Mouse (Mus musculus) CD4-positive, CD25-positive, alpha-beta regulatory T cell, adult 2 months (primary cell): ENCODE results near the gene Sar1b.

Experiments used
- DNase-seq: peaks from one replicate; pipeline ENCODE4 v3.0.0-alpha.2; 2012; ENCODE audit warnings: low read depth, low spot score

Sar1b gene

DNA sequence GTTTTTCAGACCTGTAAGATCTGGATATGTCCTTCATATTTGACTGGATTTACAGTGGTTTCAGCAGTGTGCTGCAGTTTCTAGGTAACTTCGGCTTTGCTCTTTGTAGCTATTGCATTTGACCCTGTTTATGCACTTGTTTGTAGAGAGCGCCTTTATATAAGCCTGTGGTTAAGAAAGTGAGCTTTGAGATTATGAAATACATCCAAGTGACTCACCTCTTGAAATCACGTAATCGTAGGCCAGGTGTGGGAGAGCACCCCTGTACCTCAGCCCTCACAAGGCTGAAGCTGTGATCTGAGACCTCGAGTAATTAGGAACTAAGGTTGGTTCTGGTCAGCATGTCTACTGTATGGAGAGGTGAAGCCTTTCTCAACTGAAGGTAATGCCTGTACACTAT lies 14.0 kb downstream of the Sar1b start:
- no peak for DNase-seq

DNA sequence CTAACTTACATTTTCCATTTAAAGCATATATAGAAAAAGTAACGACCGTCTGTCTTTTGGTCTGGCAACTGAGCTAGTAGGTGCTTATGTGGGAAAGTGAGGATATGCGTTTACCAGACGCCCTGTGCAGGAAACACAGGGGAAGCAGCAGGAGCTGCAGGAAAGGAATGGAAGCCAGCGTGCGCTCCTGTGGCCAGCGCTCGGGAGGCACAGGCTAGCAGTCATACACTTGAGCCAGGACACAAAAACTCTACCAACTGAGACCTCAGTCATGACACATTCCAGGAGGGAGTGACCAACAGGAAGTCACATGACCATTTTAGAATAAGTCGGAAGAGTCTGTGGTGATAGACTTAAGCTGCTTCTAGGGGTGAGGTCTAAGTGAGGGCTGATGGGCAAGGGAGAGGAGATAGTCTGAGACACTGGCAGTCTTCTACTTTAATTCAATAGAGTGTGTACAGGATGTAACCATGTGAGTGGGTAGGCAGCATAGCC lies 17.3 kb downstream of the Sar1b start:
- DNase-seq, result no peak

DNA sequence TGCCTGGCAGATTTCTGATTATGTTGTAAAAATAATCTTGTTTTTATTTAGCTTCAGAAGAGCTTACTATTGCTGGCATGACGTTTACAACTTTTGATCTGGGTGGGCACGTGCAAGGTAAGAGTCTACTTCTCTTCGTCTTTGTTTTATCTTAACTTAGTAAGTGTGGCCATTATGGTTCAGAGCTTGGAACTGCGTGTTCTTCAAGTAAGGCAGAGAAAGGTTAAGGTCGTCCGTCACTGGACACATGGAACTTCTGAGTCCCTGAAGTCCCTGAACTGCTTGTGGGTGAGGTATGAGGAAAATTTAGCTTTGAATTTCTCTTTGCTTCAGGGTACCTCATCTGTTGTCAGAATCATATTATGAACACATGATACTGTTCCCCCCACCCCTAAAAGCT lies 19.2 kb downstream of the Sar1b start:
- DNase-seq, result no peak

- peak; percentile 68 for DNase-seq
Observed at GRCm38 (mm10) chr11:51785926-51786325, 22.4 kb downstream of the Sar1b start.

GRCm38 (mm10) chr11:51789735-51790134 lies 26.2 kb downstream of the Sar1b start:
- peak; percentile 23 for DNase-seq

DNA sequence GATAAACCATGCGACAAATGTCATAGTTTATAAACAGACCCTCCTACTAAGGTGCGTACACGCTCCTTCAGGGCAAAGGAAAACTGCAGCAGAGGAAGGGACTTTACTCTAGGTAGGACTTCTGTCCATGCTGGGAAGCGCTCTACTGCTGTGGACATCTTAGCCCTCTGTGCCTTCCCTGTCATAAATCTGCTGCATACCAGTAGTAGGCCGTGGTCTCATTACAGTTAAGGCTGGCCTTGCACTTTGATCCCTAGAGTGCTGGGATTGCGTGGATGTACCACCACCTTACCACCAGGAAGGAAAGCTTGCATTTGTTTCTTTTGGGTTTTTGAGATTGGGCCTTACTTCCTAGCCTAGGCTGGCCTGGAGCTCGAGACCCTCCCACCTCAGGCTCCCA lies 27.2 kb downstream of the Sar1b start:
- no peak for DNase-seq

DNA sequence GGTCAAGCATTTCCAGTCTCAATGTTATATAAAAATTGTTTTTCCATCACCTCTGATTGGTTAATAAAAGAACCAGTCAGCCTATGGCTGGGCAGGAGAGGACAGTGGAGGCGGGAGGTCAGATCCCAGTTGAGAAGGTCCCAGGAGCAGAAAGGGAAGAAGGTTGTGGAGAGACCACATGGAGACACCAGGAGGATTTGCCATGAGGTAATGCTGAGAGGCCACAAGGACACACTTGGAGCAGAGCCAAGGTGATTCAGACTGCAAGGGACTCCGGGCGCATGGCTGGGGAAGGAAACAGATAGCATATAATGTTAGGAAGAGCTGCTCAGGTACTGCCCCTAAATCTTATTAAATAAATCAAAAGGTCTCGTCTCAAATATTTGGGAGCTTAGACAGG lies 32.8 kb downstream of the Sar1b start:
- no peak for DNase-seq

DNA sequence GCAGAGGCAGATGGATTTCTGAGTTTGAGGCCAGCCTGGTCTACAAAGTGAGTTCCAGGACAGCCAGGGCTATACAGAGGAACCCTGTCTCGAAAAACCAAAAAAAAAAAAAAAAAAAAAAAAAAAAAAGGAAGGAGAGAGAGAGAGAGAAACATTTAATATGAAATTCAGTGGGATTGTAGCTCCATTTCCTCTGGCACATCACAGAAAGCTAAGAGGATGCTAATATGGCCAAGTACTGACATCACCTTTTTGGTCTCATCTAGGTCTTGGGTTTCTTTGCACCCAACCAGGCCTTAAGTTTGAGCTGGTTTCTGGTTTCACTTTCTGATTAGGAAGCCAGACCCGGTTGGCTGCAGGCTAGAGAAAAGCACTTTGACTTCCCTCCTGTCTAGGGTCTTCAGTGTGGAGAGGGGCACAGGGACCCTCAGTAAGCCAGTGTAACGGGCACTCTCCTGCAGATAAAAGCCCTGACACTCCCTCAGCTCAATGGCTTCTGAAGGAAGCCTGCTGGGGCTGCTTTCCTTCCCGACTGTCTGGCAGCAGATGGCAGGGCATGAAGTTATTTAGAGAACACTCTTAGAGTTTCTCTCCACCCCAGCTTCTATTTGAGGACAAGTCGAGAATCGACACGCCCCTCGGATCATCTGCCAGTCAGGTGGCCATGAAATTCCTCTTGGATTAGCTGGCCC lies 37.3 kb downstream of the Sar1b start:
- DNase-seq, result peak; percentile 68

GRCm38 (mm10) chr11:51805221-51805981 lies 41.9 kb downstream of the Sar1b start:
- DNase-seq, result peak; percentile 92

DNA sequence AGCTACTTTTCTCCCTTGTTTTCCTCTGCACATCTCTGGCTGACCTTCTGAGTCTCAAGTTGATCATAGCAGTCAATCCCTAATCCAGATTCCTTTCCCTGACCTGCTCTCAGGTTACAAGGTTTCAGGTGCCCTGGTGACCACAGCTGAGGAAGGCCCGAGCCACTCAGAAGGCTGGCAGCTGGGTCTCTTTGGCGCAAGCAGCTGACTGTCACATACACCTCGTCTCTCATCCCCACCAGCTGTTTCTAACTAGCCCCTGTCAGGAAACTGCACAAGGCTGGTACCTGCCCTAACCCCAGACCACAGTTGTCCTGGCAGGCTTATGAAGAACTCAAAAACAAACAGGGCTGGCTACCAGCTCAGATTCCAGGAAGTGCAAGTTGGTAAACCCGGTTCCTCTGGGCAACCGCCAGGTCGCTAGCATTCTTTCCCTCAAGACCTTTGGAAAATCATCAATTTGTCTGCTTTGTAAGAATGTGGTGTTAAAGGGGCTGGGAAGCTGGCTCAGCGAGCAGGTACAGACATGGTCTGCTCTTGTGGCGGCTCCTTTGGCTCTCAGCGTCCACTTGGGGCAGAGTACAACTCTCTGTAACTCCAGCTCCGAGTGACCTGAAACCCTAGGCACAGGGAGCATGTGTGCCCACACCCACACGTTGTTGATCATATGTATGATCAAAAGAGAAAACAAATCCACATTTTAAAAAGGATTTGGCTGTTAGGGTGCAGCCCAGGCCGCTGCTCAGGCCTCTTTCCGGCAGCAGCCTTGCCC lies 43.8 kb downstream of the Sar1b start:
- no peak for DNase-seq

- DNase-seq, result peak; percentile 71
Observed at GRCm38 (mm10) chr11:51809632-51810224, 46.2 kb downstream of the Sar1b start.

DNA sequence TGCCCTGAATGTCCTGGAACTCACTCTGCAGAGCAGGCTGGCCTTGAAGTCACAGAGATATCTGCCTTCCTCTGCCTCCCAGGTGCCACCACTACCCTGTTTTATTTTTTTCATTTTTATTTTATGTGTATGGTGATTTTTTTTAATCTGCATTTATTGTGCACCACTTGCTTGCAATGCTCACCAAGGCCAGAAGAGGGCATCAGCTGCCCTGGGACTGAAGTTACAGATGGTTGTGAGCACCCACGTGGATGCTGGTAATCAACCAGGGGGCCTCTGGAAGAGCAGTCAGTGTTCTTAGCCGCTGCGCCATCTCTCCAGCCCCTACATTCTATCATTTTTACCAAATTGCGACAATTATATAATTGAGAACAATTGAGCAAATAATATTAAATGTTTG lies 47.7 kb downstream of the Sar1b start:
- DNase-seq, result peak; percentile 59

DNA sequence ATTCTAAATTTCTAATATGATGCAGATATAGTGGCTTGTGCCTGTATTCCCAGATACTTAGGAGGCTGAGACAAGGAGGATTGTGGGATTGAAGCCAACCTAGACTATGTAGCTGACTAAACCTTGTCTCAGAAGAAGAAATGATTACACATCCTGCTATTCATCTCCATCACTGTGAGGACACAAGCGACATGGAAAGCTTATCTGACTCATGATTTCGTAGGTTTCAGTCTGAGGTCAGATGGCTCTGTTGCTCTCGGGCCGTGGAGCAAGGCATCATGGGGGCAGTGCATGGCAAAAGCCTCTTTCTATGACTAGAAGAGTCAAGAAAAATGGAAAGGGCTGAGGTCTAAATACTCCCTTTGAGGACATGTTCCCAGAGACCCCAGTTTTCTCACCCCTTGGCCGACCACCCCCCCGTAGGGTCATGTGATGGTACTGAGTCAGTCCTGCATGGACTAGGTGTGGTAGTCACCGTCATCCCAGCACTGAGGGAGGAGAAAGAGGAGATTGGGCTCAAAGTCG lies 48.6 kb downstream of the Sar1b start:
- DNase-seq, result no peak

DNA sequence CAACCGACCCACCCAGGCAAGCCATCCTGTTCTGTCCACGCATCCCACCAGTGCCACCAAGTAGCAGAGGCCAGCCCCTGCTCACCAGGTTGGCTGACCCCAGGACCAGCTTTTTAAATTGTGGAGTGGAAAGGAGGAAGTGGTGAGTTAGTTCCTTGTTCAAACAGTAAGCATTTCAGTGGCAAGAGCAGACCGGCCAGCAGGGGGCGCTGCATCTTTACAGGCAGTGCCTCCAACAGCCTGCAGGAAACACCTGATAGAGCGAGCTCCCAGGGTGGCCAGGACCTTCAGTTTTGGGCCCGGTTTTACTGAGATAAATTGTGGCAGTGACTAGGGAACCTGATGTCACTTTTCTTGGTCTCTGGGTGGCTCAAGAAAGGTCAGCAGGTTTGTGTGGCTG lies 54.3 kb downstream of the Sar1b start:
- DNase-seq, result peak; percentile 94

- no peak for DNase-seq
Observed at GRCm38 (mm10) chr11:51818837-51819236, 55.4 kb downstream of the Sar1b start.

GRCm38 (mm10) chr11:51819964-51820363 lies 56.5 kb downstream of the Sar1b start:
- peak; percentile 83 for DNase-seq

GRCm38 (mm10) chr11:51820861-51821260 lies 57.4 kb downstream of the Sar1b start:
- peak; percentile 88 for DNase-seq

GRCm38 (mm10) chr11:51822736-51823135 lies 59.2 kb downstream of the Sar1b start:
- DNase-seq, result no peak

- no peak for DNase-seq
Observed at GRCm38 (mm10) chr11:51823271-51823670, 59.8 kb downstream of the Sar1b start.

- DNase-seq, result no peak
Observed at GRCm38 (mm10) chr11:51823963-51824753, 60.7 kb downstream of the Sar1b start.
